Mouse (Mus musculus) MEL (cell line): ENCODE data around the gene Cotl1. TPM values are rescaled to one million over a fixed set of nuclear protein-coding genes. Genes with fewer than 3 reads are reported as not detected.
"Not testable (repeated sequence)": the region's sequence is repeated elsewhere in the genome, so short reads cannot be mapped to it uniquely, and the experiment has no call there.

Experiments used
- DNase-seq: peaks from one replicate; pipeline ENCODE4 v3.0.0; 2011; ENCODE audit warnings: low read depth, low spot score
- H3K27ac ChIP-seq: 2 replicates; pipeline ENCODE4 v1.5.1; 2012; ENCODE audit warnings: low read depth, mild to moderate bottlenecking, control low read depth, low read length, moderate library complexity; ENCODE audit not compliant: control insufficient read depth
- H3K27me3 ChIP-seq, 2 experiments: fragments of 150-350 bp in 1 of 2; sonication (generic) in 1 of 2; 2 replicates each; pipeline ENCODE4 v1.6.1; 2012; ENCODE audit warnings: low read length in 2 of 2, mild to moderate bottlenecking in 2 of 2, improper control_type of control experiment in 1 of 2, moderate library complexity in 1 of 2; ENCODE audit not compliant: insufficient read depth in 2 of 2, control insufficient read depth in 1 of 2
- H3K36me3 ChIP-seq, 2 experiments: 2 replicates each; pipeline ENCODE4 v1.6.1; 2012 to 2014; ENCODE audit warnings: low read length in 2 of 2, improper control_type of control experiment in 1 of 2, inconsistent platforms in 1 of 2, mild to moderate bottlenecking in 1 of 2; ENCODE audit not compliant: insufficient read depth in 2 of 2, control insufficient read depth in 1 of 2
- H3K4me1 ChIP-seq, 2 experiments: fragments of 150-350 bp in 1 of 2; sonication (generic) in 1 of 2; 2 replicates each; pipeline ENCODE4 v1.6.1; 2012; ENCODE audit warnings: low read length in 2 of 2, improper control_type of control experiment in 1 of 2, mild to moderate bottlenecking in 1 of 2; ENCODE audit not compliant: insufficient read depth in 2 of 2, control insufficient read depth in 1 of 2
- H3K4me3 ChIP-seq, 2 experiments: fragments of 150-350 bp in 1 of 2; sonication (generic) in 1 of 2; 2 replicates each; pipeline ENCODE4 v1.5.1; 2012; ENCODE audit warnings: low read depth in 2 of 2, low read length in 2 of 2, mild to moderate bottlenecking in 2 of 2, moderate library complexity in 2 of 2, control low read depth in 1 of 2, improper control_type of control experiment in 1 of 2; ENCODE audit not compliant: control insufficient read depth in 1 of 2, insufficient read depth in 1 of 2
- H3K79me2 ChIP-seq: 2 replicates; pipeline ENCODE4 v1.6.1; 2012; ENCODE audit warnings: mild to moderate bottlenecking, low read length, moderate library complexity; ENCODE audit not compliant: control insufficient read depth, poor library complexity, insufficient read depth
- H3K9ac ChIP-seq: 2 replicates; pipeline ENCODE4 v1.6.1; 2012; ENCODE audit warnings: low read depth, mild to moderate bottlenecking, control low read depth, low read length, moderate library complexity; ENCODE audit not compliant: control insufficient read depth, poor library complexity, severe bottlenecking
- H3K9me3 ChIP-seq: fragments of 150-350 bp; sonication (generic); replicated peaks from 2 replicates; pipeline ENCODE4 v1.6.1; 2012; ENCODE audit warnings: mild to moderate bottlenecking, low read length, improper control_type of control experiment, moderate library complexity; ENCODE audit not compliant: insufficient read depth
- CTCF ChIP-seq, 3 experiments: IDR thresholded peaks in 2 of 3; conservative IDR thresholded peaks in 1 of 3; 2 replicates each; pipeline ENCODE4 v1.5.1; 2011 to 2012; ENCODE audit warnings: low read length in 3 of 3, low read depth in 2 of 3, mild to moderate bottlenecking in 2 of 3, improper control_type of control experiment in 1 of 3, inconsistent platforms in 1 of 3, mixed read lengths in 1 of 3, moderate library complexity in 1 of 3; ENCODE audit not compliant: control insufficient read depth in 1 of 3, insufficient read depth in 1 of 3, poor library complexity in 1 of 3, severe bottlenecking in 1 of 3
- ELF1 ChIP-seq: IDR thresholded peaks from 2 replicates; pipeline ENCODE4 v1.6.1; 2014; ENCODE audit warnings: low read depth, mild to moderate bottlenecking, inconsistent platforms, low read length, improper control_type of control experiment, moderate library complexity
- ETS1 ChIP-seq: IDR thresholded peaks from 2 replicates; pipeline ENCODE4 v1.6.1; 2012; ENCODE audit warnings: low read depth, mild to moderate bottlenecking, inconsistent platforms, low read length, improper control_type of control experiment, moderate library complexity
- GATA1 ChIP-seq: IDR thresholded peaks from 2 replicates; pipeline ENCODE4 v1.6.1; 2011; ENCODE audit warnings: low read depth, low read length, improper control_type of control experiment
- HCFC1 ChIP-seq: IDR thresholded peaks from 2 replicates; pipeline ENCODE4 v1.6.1; 2012; ENCODE audit warnings: low read depth, mild to moderate bottlenecking, inconsistent platforms, low read length, improper control_type of control experiment, moderate library complexity
- JUND ChIP-seq: IDR thresholded peaks from 2 replicates; pipeline ENCODE4 v1.6.1; 2011; ENCODE audit warnings: low read depth, mild to moderate bottlenecking, improper control_type of control experiment, low read length
- MAFK ChIP-seq: IDR thresholded peaks from 2 replicates; pipeline ENCODE4 v1.6.1; 2011; ENCODE audit warnings: low read depth, mild to moderate bottlenecking, low read length, improper control_type of control experiment, borderline replicate concordance
- MAZ ChIP-seq: IDR thresholded peaks from 2 replicates; pipeline ENCODE4 v1.6.1; 2012; ENCODE audit warnings: low read depth, mild to moderate bottlenecking, inconsistent platforms, low read length, improper control_type of control experiment
- MYC ChIP-seq: IDR thresholded peaks from 2 replicates; pipeline ENCODE4 v1.6.1; 2011; ENCODE audit warnings: low read depth, mild to moderate bottlenecking, low read length, improper control_type of control experiment, moderate library complexity
- NRF1 ChIP-seq: IDR thresholded peaks from 2 replicates; pipeline ENCODE4 v1.6.1; 2014; ENCODE audit warnings: low read depth, mild to moderate bottlenecking, inconsistent platforms, low read length, improper control_type of control experiment, moderate library complexity; ENCODE audit not compliant: poor library complexity, insufficient read depth, severe bottlenecking
- POLR2A ChIP-seq, 2 experiments: IDR thresholded peaks; 2 replicates each; pipeline ENCODE4 v1.6.1; 2011 to 2012; ENCODE audit warnings: low read length in 2 of 2, mild to moderate bottlenecking in 2 of 2, control low read depth in 1 of 2, improper control_type of control experiment in 1 of 2, low read depth in 1 of 2, moderate library complexity in 1 of 2; ENCODE audit not compliant: control insufficient read depth in 1 of 2, insufficient read depth in 1 of 2, poor library complexity in 1 of 2
- POLR2AphosphoS5 ChIP-seq: IDR thresholded peaks from 2 replicates; pipeline ENCODE4 v1.6.1; 2012; ENCODE audit warnings: low read depth, borderline replicate concordance, mild to moderate bottlenecking, inconsistent platforms, low read length, moderate library complexity, mixed read lengths
- RCOR1 ChIP-seq: IDR thresholded peaks from 2 replicates; pipeline ENCODE4 v1.6.1; 2012; ENCODE audit warnings: low read depth, mild to moderate bottlenecking, inconsistent platforms, low read length, improper control_type of control experiment
- SIN3A ChIP-seq: IDR thresholded peaks from 2 replicates; pipeline ENCODE4 v1.6.1; 2012; ENCODE audit warnings: low read length, improper control_type of control experiment, inconsistent platforms
- SMC3 ChIP-seq: IDR thresholded peaks from 2 replicates; pipeline ENCODE4 v1.6.1; 2011; ENCODE audit warnings: low read depth, low read length, improper control_type of control experiment
- TCF12 ChIP-seq: IDR thresholded peaks from 2 replicates; pipeline ENCODE4 v1.6.1; 2014; ENCODE audit warnings: low read depth, mild to moderate bottlenecking, inconsistent platforms, low read length, improper control_type of control experiment, moderate library complexity
- ZC3H11A ChIP-seq: IDR thresholded peaks from 2 replicates; pipeline ENCODE4 v1.6.1; 2012; ENCODE audit warnings: low read depth, mild to moderate bottlenecking, inconsistent platforms, low read length, improper control_type of control experiment
- ZKSCAN1 ChIP-seq: IDR thresholded peaks from 2 replicates; pipeline ENCODE4 v1.6.1; 2012; ENCODE audit warnings: low read depth, mild to moderate bottlenecking, inconsistent platforms, low read length, improper control_type of control experiment, moderate library complexity
- ZNF384 ChIP-seq: IDR thresholded peaks from 2 replicates; pipeline ENCODE4 v1.6.1; 2012; ENCODE audit warnings: low read depth, mild to moderate bottlenecking, inconsistent platforms, low read length, improper control_type of control experiment
- polyA plus RNA-seq, 2 experiments: library from polyadenylated mRNA; stranded (reverse) in 1 of 2; unstranded in 1 of 2; fragments of >175 nt in 1 of 2; fragments of >200 nt in 1 of 2; gene quantifications; 2 replicates each; pipeline versions ENCODE4 v1.2.1 to v1.2.4; 2012; ENCODE audit warnings: low replicate concordance in 2 of 2, low read depth in 1 of 2; ENCODE audit not compliant: insufficient read length in 2 of 2, insufficient read depth in 1 of 2, missing spikeins in 1 of 2
- total RNA-seq: library from RNA; depleted of rRNA; stranded (reverse); fragments of 300-350 nt; gene quantifications from 2 replicates; pipeline ENCODE4 v1.2.3, GENCODE M21; 2012

Cotl1 gene
- total and polyA plus RNA-seq, 3 experiments = 70.3 to 114 TPM; not detected in 1

- no peak overlapping the region for H3K27ac ChIP-seq
- no peak overlapping the region for H3K4me3 ChIP-seq
- no peaks in the 10 kb centered on the region for H3K79me2 ChIP-seq
- H3K36me3 ChIP-seq = peaks cover 0 to 2% of the 10 kb centered on the region in 2 experiments; a peak in 1 of 4 replicates
- no peak overlapping the region for H3K9ac ChIP-seq
- DNase-seq = no peak
- H3K9me3 ChIP-seq = no peaks in the 10 kb centered on the region
- H3K4me1 ChIP-seq = no peaks in the 10 kb centered on the region; a peak in 2 of 4 replicates
- H3K27me3 ChIP-seq = peaks cover 8 to 12% of the 10 kb centered on the region in 2 experiments
- TF ChIP-seq JUND = no peak
- TF ChIP-seq CTCF (IDR thresholded peaks at IDR 0.05 in 2 of 3, conservative IDR thresholded peaks at IDR 0.05 in 1 of 3; ENCODE audit: control insufficient read depth in 1 of 3, insufficient read depth in 1 of 3, low read depth in 2 of 3, low read length in 3 of 3, poor library complexity in 1 of 3, severe bottlenecking in 1 of 3) = no peak
- TF ChIP-seq RCOR1 = no peak
- no peak for TF ChIP-seq ZNF384
- no peak for TF ChIP-seq ETS1
- no peak for TF ChIP-seq POLR2AphosphoS5
- TF ChIP-seq, all 39 proteins: peak for 0
These were observed 7.0 kb upstream of the Cotl1 start for GRCm38 (mm10) chr8:119847232-119847922.

GRCm38 (mm10) chr8:119845741-119846140 is 5.4 kb upstream of the Cotl1 start:
- H3K4me1 ChIP-seq, DNase-seq, H3K36me3 ChIP-seq, H3K9ac ChIP-seq, H3K4me3 ChIP-seq, H3K27ac ChIP-seq, H3K9me3 ChIP-seq, H3K79me2 ChIP-seq: not testable (repeated sequence)
- peaks cover 8 to 12% of the 10 kb centered on the region in 2 experiments for H3K27me3 ChIP-seq

GRCm38 (mm10) chr8:119844577-119844976 is 4.2 kb upstream of the Cotl1 start:
- no peaks in the 10 kb centered on the region for H3K9me3 ChIP-seq
- peaks cover 1% of the 10 kb centered on the region; the same call in 1 of the 2 replicates for H3K79me2 ChIP-seq
- peaks cover 8 to 12% of the 10 kb centered on the region in 2 experiments for H3K27me3 ChIP-seq
- no peak for DNase-seq
- H3K4me3 ChIP-seq = no peak overlapping the region
- peaks cover 0 to 4% of the 10 kb centered on the region in 2 experiments; a peak in 2 of 4 replicates for H3K36me3 ChIP-seq
- H3K27ac ChIP-seq = no peak overlapping the region
- no peak for TF ChIP-seq ETS1
- TF ChIP-seq ELF1 = no peak
- TF ChIP-seq MYC = no peak
- no peak for TF ChIP-seq HCFC1
- TF ChIP-seq POLR2A (IDR thresholded peaks at IDR 0.05; ENCODE audit: control insufficient read depth in 1 of 2, insufficient read depth in 1 of 2, low read depth in 1 of 2, low read length in 2 of 2, poor library complexity in 1 of 2) = no peak
- TF ChIP-seq MAZ = no peak
- TF ChIP-seq ZC3H11A = no peak
- no peak for TF ChIP-seq TCF12
- TF ChIP-seq ZKSCAN1 = no peak
- TF ChIP-seq POLR2AphosphoS5 = no peak
- no peak for TF ChIP-seq MAFK
- no peak for TF ChIP-seq SMC3
- TF ChIP-seq RCOR1 = no peak
- no peak for TF ChIP-seq NRF1
- TF ChIP-seq SIN3A = no peak
- TF ChIP-seq CTCF (IDR thresholded peaks at IDR 0.05 in 2 of 3, conservative IDR thresholded peaks at IDR 0.05 in 1 of 3; ENCODE audit: control insufficient read depth in 1 of 3, insufficient read depth in 1 of 3, low read depth in 2 of 3, low read length in 3 of 3, poor library complexity in 1 of 3, severe bottlenecking in 1 of 3) = no peak
- no peak for TF ChIP-seq JUND
- TF ChIP-seq GATA1 = no peak
- H3K9ac ChIP-seq = no peak overlapping the region
- peaks cover 6 to 8% of the 10 kb centered on the region in 2 experiments; a peak in 3 of 4 replicates for H3K4me1 ChIP-seq
